Mouse (Mus musculus) CD8-positive naive resting alpha-beta T cell, adult 2 months (primary cell): ENCODE data around the gene Ticam1.

Experiments
- DNase-seq, 2 experiments: peaks; one replicate each; pipeline ENCODE4 v3.0.0; 2022; ENCODE audit warnings: low read depth in 2 of 2, low spot score in 2 of 2

Gene Ticam1

GRCm38 (mm10) chr17:56219805-56220204, 56.8 kb downstream of the Ticam1 start:
- no peak for DNase-seq
